In the genomic region with DNA sequence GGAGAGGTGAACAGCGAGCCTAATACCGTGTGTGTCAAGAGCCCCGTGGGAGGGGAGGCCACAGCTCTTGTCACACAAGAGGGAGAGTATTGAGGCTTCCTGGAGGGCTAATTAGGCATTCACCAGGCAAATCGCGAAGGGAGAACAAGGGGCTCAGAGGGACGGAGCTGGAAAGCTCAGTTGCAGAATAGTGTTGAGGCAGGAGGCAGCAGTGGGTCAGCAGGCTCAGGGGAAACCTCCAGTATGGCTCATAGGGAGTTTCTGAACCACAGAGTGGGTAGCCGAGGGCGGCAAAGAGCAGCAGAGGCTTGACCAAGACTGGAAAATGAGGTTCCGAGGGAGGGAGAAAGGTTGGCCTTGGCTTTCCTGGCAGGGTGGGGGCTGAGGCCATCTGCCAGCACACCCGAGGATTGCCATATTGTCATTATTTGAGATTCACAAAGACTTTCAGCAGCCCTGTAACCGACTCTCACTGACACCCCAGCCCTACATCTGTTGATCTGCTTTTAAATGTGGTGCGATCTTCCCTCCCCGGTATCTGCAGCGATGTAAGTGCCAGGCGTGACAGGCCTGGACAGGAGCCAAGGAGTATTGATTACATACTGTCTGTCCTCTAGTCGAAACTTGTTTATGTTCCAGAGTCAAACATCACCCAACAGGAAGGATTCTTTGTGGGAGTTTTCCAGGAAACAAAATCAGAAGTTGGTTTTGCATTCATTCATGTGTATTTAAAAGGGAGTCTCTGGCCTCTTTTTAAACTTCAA, we compare ENCODE assay signal across 7 mouse cellular contexts.
DNase-seq lines count a peak whose midpoint lies in the region; ATAC-seq and TF ChIP-seq lines count a peak whose summit lies in the region.

No protein-coding gene starts in this region.

- ATAC-seq in hindbrain, embryonic 12.5 days (ENCODE audit: low FRiP score): peak; percentile 42

- TF ChIP-seq CTCF in left cerebral cortex, adult 2 months (IDR thresholded peaks at IDR 0.05): no peak

- no peak for DNase-seq in left cerebral cortex, adult 2 months (ENCODE audit: extremely low spot score in 1 of 2, low spot score in 2 of 2)
- no peak for DNase-seq in left cerebral cortex, postnatal 36 days (ENCODE audit: low spot score in 2 of 2)
- DNase-seq in embryo, embryonic 10.5 days (ENCODE audit: low spot score): peak; percentile 56
- DNase-seq in midbrain, embryonic 10.5 days (ENCODE audit: low spot score): peak; percentile 55
- no peak for DNase-seq in thymus, postnatal 10 days (ENCODE audit: low spot score in 2 of 2)
- DNase-seq in thymus, postnatal 4 days: no peak

- no peaks in the 10 kb centered on the region for H3K9me3 ChIP-seq in hindbrain, embryonic 12.5 days (replicated peaks)
- no peaks in the 10 kb centered on the region for H3K9me3 ChIP-seq in midbrain, embryonic 10.5 days (replicated peaks)

- no peak overlapping the region for H3K4me3 ChIP-seq in left cerebral cortex, adult 2 months
- H3K4me3 ChIP-seq in hindbrain, embryonic 12.5 days: no peak overlapping the region
- peak overlapping the region; percentile 27 for H3K4me3 ChIP-seq in midbrain, embryonic 10.5 days

- peaks cover 73% of the 10 kb centered on the region for H3K4me1 ChIP-seq in hindbrain, embryonic 12.5 days
- peaks cover 88% of the 10 kb centered on the region for H3K4me1 ChIP-seq in midbrain, embryonic 10.5 days

- H3K27me3 ChIP-seq in hindbrain, embryonic 12.5 days: no peaks in the 10 kb centered on the region
- no peaks in the 10 kb centered on the region; the same call in 1 of the 2 replicates for H3K27me3 ChIP-seq in midbrain, embryonic 10.5 days (ENCODE audit: low read depth, poor library complexity, severe bottlenecking)

- peak overlapping the region; percentile 29 for H3K27ac ChIP-seq in left cerebral cortex, adult 2 months
- H3K27ac ChIP-seq in hindbrain, embryonic 12.5 days: peak overlapping the region; percentile 72
- peak overlapping the region; percentile 84 for H3K27ac ChIP-seq in midbrain, embryonic 10.5 days (replicated peaks)

- 5% methylated on average over 16 of the region's 16 CpGs for WGBS in hindbrain, embryonic 12.5 days
- WGBS in midbrain, embryonic 10.5 days: 22% methylated on average over 16 of the region's 16 CpGs

- intact Hi-C loops in left cerebral cortex, adult 2 months (cut with DNase I): loop anchor here (5.0 kb wide), 1 partner anchor 197 kb away; the partner anchor contains the start of gene Enc1
- intact Hi-C loops in left cerebral cortex, postnatal 36 days (cut with DNase I): loop anchor here (5.0 kb wide), 1 partner anchor 47 kb away; no protein-coding TSS in a partner anchor

- H3K36me3 ChIP-seq in hindbrain, embryonic 12.5 days: no peaks in the 10 kb centered on the region
- H3K36me3 ChIP-seq in midbrain, embryonic 10.5 days: no peaks in the 10 kb centered on the region

- peak overlapping the region; percentile 48; the same call in 1 of the 2 replicates for H3K9ac ChIP-seq in hindbrain, embryonic 12.5 days

- H3K4me2 ChIP-seq in hindbrain, embryonic 12.5 days (replicated peaks): peak overlapping the region; percentile 38

Comparison
In these comparisons a context has a peak if more than half of its experiments do, and no peak if none do; other contexts are left out.
1. DNase-seq: peak in embryo, embryonic 10.5 days (single experiment) and midbrain, embryonic 10.5 days (single experiment); none in left cerebral cortex, adult 2 months (0 of 2), left cerebral cortex, postnatal 36 days (0 of 2), thymus, postnatal 10 days (0 of 2) and thymus, postnatal 4 days (single experiment).
2. H3K27ac ChIP-seq: peak in every context shown above with its lines; median percentile 84 in midbrain, embryonic 10.5 days; 72 in hindbrain, embryonic 12.5 days; 29 in left cerebral cortex, adult 2 months.